Mouse (Mus musculus) layer of hippocampus, adult 8-10 months (tissue): ENCODE data around the gene Csf1. TPM values are rescaled to one million over a fixed set of nuclear protein-coding genes. Genes with fewer than 3 reads are reported as not detected.

ENCODE experiments used
- DNase-seq, 2 experiments: peaks; one replicate each; pipeline ENCODE4 v3.0.0; 2022; ENCODE audit warnings: low spot score in 2 of 2
- total RNA-seq, 4 experiments: library from RNA; stranded (reverse); gene quantifications; 2 replicates each; pipeline ENCODE4 v1.2.4; 2022

The Csf1 gene
- total RNA-seq, 4 experiments from 2014 or later, result 24.9 to 58.2 (median 39.9) TPM

- no peak for DNase-seq
These were observed 21.0 kb upstream of the Csf1 start for GRCm38 (mm10) chr3:107781304-107781703.

- no peak for DNase-seq
These were observed 17.7 kb upstream of the Csf1 start for GRCm38 (mm10) chr3:107778016-107778415.

- no peak for DNase-seq
These were observed 16.0 kb upstream of the Csf1 start for GRCm38 (mm10) chr3:107776295-107776694.

- DNase-seq, result no peak
These were observed 15.5 kb upstream of the Csf1 start for GRCm38 (mm10) chr3:107775736-107776135.

- no peak for DNase-seq
These were observed 14.8 kb upstream of the Csf1 start for GRCm38 (mm10) chr3:107775056-107775455.

GRCm38 (mm10) chr3:107772860-107773259 is 12.6 kb upstream of the Csf1 start:
- no peak for DNase-seq

GRCm38 (mm10) chr3:107769692-107770091 is 9.4 kb upstream of the Csf1 start:
- DNase-seq, result no peak

GRCm38 (mm10) chr3:107768104-107768989 is 8.1 kb upstream of the Csf1 start:
- no peak for DNase-seq

GRCm38 (mm10) chr3:107766804-107767203 is 6.5 kb upstream of the Csf1 start:
- DNase-seq, result no peak

- no peak for DNase-seq
These were observed 5.7 kb upstream of the Csf1 start for GRCm38 (mm10) chr3:107765979-107766378.

GRCm38 (mm10) chr3:107763552-107763951 is 3.3 kb upstream of the Csf1 start:
- DNase-seq, result no peak

GRCm38 (mm10) chr3:107761446-107761845 is 1.2 kb upstream of the Csf1 start:
- no peak for DNase-seq

GRCm38 (mm10) chr3:107760771-107761170 is 502 bp upstream of the Csf1 start:
- DNase-seq, result no peak

GRCm38 (mm10) chr3:107758638-107759037 is 1.6 kb downstream of the Csf1 start:
- DNase-seq, result no peak

- DNase-seq, result no peak
These were observed 2.1 kb downstream of the Csf1 start for GRCm38 (mm10) chr3:107758176-107758575.

- peak; percentile 67 to 77 for DNase-seq
These were observed 2.7 kb downstream of the Csf1 start for GRCm38 (mm10) chr3:107757365-107758129.

GRCm38 (mm10) chr3:107756481-107756866 is 3.8 kb downstream of the Csf1 start:
- DNase-seq, result no peak

GRCm38 (mm10) chr3:107755702-107756480 is 4.4 kb downstream of the Csf1 start:
- no peak for DNase-seq

- DNase-seq, result peak in 1 of 2 experiments; percentile 66
These were observed 5.6 kb downstream of the Csf1 start for GRCm38 (mm10) chr3:107754632-107755031.

- no peak for DNase-seq
These were observed 8.7 kb downstream of the Csf1 start for GRCm38 (mm10) chr3:107751607-107752006.

- DNase-seq, result no peak
These were observed 9.3 kb downstream of the Csf1 start for GRCm38 (mm10) chr3:107750775-107751540.
